Mouse (Mus musculus) megakaryocyte, adult 5-6 weeks (primary cell): ENCODE measurements at regions not wholly inside any gene's neighbourhood (a gene's known extent, or its start where the extent isn't known, plus 50 kb on each side); places are given as distances from the start of the nearest gene placed in this dataset.
A peak's percentile ranks its signal among the peaks of the same experiment; 100 is the strongest.

Experiments used
- ATAC-seq: 2 replicates; pipeline ENCODE4 v1.8.0; 2016; ENCODE audit warnings: mild to moderate bottlenecking, inconsistent platforms; ENCODE audit not compliant: poor library complexity, severe bottlenecking

- ATAC-seq: no peak; the same call in 1 of the 2 replicates
Observed at GRCm38 (mm10) chr4:32148597-32148996, 90.0 kb upstream of the Bach2 start.

GRCm38 (mm10) chr4:32149171-32149570 lies 89.4 kb upstream of the Bach2 start:
- ATAC-seq: peak; percentile 73

DNA sequence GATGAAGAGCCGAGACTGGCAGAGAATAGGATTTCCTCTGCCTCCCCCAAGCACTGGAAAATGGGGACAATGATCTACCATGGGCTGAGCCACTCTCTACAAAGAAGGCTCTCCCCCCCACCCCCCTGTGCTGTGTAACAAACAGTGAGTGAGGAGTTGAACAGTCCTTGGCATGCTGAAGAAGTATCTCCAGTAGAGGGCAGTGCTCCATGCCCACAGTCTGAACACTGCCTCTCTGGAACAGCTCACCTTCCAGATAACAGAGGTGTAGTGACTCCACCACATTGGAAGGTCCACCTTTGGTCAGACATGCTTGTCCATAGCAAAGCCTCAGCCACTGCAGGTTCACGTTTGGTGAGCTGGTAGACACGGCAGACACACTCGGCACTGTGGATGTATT lies 85.2 kb upstream of the Bach2 start:
- peak; percentile 75; the same call in 1 of the 2 replicates for ATAC-seq

GRCm38 (mm10) chr4:32156965-32157364 lies 81.6 kb upstream of the Bach2 start:
- no peak for ATAC-seq

- no peak for ATAC-seq
Observed at GRCm38 (mm10) chr4:32158451-32158850, 80.2 kb upstream of the Bach2 start.

- ATAC-seq: no peak
Observed at GRCm38 (mm10) chr4:32158886-32159285, 79.7 kb upstream of the Bach2 start.

GRCm38 (mm10) chr4:32160815-32161214 lies 77.8 kb upstream of the Bach2 start:
- peak; percentile 90 for ATAC-seq

DNA sequence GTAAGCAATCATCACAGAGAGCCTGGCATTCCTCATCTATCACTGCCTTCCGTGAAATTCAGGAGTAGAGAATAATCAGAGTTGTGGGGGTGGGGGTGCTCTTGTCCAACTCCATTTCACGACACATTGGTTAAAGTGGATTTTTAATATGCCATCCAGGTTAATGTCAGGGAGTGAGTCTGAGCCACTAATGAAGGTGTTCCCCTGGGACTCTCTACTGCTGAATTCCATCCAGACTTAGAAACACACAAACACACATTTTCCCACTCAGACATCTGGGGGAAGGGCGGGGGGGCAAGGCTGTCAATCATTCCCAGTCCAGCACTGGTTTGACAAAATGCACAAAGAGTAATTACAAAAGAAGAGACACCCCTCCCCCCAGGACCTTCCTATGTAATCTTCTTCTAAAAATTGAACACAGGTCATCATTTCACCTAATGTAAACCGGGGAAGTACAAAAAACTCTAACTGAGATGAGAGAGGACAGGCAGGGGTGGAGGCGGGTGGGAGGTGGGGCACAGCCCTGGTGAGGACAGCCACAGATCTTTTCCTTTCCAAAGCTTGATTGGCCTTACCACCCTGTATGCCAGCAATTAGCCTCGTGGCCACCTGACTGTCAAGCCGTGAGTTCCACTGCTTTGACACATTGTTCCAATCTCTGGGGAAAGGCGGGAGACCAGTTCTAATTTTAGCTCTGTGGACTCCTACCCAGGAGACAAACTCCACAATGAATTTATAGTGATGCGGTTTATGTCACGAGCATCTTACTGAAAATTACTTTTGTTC lies 76.5 kb upstream of the Bach2 start:
- no peak for ATAC-seq

DNA sequence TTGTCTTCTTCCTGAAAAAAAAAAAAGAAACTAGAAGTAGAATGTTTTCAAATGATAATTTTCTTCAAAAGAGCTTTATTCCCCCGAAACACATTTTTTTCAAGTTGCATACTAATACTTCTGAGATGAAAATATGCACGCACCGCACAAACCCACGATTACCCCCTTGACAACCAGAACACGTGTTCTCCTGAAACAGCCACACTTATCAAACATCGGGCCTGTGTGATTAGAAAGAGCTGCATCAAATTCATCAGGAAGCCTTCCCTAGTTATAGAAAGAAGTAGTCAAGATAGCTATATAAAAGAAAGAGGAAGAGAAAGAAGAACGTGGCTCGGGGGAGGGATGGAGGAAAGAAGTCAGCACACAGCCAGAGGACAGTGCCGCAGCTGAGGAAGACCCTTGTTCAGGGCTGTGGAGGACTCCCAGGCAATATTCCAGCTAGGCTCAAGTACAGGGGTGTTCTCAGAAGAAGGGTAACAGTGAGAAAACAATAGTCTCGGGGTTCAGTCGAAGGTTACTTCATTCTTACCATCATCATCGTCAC lies 75.8 kb upstream of the Bach2 start:
- peak; percentile 25; the same call in 1 of the 2 replicates for ATAC-seq

DNA sequence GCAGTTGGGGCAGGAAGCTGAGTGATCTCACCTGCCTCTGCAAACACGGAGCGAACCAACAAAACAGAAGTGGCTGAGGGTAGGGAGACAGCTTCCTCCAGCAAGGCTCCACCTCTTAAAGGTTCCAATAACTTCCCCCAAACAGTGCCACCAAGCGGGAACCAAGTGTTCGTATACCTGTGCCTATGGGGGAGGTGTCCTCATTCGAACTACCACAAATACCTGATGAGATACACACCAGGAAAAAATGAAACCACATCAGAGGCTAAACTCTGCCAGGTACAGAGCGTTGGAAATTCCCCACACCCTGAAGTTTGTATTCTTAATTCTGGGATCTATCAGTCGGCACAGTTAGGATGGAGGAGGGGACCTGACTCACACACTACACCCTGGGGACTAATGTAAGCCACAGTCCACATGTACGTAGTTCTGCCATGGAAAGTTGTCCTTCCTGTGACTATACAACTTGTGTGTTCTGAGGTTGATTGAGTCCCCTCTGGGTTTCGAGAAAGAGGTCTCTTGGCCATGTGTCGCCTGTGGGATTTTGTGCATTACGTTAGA lies 74.4 kb upstream of the Bach2 start:
- ATAC-seq: no peak

DNA sequence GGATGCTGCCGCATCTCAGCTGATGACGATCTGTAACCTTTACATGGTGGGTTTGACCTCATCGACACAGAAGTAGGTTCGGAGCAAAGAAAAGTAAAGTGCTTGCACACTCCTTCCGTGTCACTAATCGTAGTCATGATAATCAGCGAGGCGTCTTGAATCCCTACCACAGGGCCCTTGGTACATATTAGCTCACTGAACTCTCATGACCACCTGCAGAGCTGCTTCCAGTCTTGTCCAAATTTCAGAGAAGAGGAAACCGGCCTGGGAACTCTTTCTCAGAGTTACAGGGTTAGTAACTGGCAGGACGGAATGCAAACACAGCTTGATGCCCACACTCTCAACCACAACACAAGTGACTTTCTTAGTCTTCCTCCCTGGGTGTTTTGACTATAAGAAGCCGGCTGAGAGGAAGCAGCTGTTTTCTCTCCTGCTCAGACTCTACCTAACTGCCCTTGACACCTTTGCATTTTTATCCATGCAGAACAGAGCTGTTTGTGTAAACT lies 73.8 kb upstream of the Bach2 start:
- ATAC-seq: no peak

DNA sequence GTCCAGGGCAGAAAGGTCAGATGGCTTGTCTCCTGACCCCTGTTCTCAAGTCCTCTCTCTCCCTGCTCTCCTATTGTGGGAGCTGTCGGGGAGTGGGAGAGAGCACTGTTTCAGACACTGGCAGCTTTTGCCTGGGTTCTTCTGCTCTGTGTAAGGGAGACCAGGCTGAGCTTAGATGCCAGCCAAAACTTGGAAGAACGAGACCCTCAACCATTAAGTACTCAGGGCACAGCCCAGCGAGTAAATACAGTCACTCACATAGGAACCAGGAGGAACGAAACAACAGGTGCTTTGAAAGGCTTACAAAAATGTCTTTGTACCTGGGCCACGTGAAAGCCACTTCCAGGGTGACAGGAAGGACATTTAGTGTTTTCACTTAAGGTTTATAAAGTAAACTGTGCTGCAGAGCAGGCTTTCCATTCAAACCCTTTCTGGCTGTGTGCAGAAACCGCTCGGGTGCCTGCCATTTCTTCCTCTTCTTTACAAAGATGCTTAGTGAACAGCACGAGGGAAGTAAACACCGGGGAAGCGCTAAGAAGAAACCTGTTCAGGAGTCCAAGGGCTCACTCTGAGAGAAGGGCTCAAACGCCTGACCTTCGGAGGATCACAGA lies 72.6 kb upstream of the Bach2 start:
- ATAC-seq: no peak

- no peak for ATAC-seq
Observed at GRCm38 (mm10) chr4:32167151-32167550, 71.5 kb upstream of the Bach2 start.

DNA sequence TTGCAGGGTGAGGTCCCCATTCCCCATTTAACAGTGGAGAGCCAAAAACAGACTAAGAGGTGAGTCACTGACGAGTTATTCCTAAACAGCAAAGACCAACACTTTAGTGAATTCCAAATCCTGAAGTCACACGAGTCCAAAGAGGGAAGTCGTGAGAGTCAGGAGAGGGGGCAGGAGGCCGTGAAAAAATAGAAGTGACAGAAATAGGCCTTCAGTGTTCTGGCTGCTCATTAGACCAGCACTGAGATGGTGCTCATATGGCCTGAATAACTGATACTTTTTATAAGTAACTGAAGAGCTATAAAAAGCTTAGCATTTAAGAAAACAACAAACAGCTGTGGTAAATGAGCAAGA lies 68.5 kb upstream of the Bach2 start:
- ATAC-seq: peak; percentile 30; the same call in 1 of the 2 replicates

GRCm38 (mm10) chr4:32170460-32171192 lies 68.0 kb upstream of the Bach2 start:
- ATAC-seq: peak; percentile 55

DNA sequence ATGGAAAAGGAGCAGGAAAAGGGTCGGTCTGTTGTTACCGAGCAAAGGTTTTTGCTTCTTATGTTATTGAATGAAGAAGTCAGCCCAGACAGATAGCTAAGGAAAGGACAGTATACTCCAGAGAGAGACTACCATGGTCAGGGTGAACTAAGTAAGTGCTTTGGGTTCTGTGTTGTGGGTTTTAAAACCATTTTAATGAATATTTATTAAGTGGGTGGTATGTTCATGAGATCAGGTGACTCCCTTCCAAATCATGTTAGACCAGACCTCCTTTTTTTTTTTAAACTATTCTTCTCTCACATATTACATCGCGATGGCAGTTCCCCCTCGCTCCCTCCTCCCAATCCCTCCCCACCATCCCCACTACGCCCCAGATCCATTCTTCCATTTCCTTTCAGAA lies 67.3 kb upstream of the Bach2 start:
- 0 out of 2 replicates have a peak, but pooled peaks have one; percentile 3 for ATAC-seq

GRCm38 (mm10) chr4:32172992-32173391 lies 65.6 kb upstream of the Bach2 start:
- ATAC-seq: no peak

GRCm38 (mm10) chr4:32174771-32175170 lies 63.8 kb upstream of the Bach2 start:
- no peak for ATAC-seq

GRCm38 (mm10) chr4:32175231-32175630 lies 63.4 kb upstream of the Bach2 start:
- no peak for ATAC-seq

DNA sequence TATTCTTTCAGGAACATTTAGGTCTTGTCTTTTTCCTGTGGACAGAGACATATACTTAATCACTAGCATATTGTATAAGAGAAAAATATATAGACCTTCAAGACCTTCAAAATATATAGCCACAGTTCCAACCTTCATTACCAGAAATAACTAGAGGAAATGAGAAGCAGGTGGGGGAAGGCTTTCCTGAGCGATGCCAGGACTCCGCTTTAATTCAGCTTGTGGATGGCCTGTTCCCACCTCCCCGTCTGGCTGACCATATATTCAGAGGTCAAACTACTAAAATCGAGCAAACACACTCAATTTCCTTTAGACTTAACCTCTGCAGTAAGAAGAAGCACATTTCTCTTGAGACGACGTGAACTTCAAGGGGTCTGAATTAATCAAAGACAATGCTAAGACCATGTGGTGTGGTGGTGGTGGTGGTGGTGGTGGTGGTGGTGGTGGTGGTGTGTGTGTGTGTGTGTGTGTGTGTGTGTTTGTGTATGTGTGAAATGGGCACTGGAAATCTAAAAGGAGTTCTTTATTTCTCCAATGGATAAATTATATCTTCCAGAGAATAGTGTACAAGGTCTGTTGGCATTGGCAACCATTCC lies 62.7 kb upstream of the Bach2 start:
- no peak for ATAC-seq
